Mouse (Mus musculus) fibroblast of lung, adult 2 months (primary cell): Measurements from ENCODE around the gene Rpgrip1.

Source experiments
- DNase-seq: peaks from one replicate; pipeline ENCODE4 v3.0.0-alpha.2; 2011; ENCODE audit warnings: low read depth

The Rpgrip1 gene

GRCm38 (mm10) chr14:52118823-52119608 is 8.5 kb downstream of the Rpgrip1 start:
- DNase-seq, result peak; percentile 27

- no peak for DNase-seq
These were observed 9.7 kb downstream of the Rpgrip1 start for GRCm38 (mm10) chr14:52120169-52120568.

GRCm38 (mm10) chr14:52123918-52124317 is 13.4 kb downstream of the Rpgrip1 start:
- DNase-seq, result peak; percentile 29

- DNase-seq, result no peak
These were observed 14.1 kb downstream of the Rpgrip1 start for GRCm38 (mm10) chr14:52124636-52125035.

DNA sequence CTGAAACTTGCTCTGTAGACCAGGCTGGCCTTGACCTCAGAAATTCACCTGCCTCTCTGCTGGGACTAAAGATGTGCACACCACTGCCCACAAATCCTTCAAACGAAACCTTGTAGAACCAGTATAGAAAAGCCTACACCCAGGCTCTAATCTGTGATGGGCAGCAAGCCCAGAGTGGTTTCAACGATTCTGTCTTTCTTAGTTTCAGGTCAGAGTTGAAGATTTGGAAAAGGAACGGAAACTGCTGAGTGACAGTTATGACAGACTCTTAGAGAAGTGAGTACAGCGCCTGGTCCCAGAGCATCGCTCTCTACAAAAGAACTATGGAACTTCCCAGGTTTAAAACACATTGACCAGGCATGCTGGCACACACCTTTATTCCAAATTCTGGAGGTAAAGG is 23.1 kb downstream of the Rpgrip1 start:
- DNase-seq, result no peak

GRCm38 (mm10) chr14:52140577-52141444 is 30.3 kb downstream of the Rpgrip1 start:
- DNase-seq, result no peak

DNA sequence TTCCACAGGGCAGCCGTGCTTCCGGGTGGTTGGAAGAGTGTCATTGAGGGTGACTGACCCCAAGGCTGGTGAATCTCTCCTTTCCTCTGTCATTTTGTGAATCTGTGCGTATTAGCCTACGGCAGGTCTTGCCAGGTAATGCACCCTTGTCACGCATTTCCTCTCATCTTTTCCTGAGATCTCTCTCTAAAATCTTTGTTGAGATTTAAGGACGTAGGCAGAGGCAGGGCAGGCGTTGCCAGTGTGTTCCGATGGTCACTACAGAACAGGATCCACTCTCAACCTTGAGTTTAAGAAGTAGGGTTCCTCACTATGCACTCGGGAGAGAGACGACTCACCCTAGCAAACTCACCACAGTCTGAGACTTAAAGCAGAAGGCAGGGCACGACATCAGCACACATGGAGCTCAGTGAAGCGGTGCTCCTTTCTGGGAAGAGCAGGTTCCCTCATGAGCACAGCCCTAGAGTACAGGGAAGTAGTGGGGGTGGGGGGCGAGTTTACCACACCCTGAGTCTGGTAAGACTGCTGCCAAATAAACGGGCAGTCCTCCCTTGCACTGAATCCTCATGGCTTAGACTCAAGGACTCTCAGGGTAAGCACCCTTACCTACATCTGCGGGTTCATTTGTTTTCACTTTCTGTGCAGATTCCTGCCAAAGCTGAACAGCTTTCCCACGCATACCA is 31.1 kb downstream of the Rpgrip1 start:
- no peak for DNase-seq

- no peak for DNase-seq
These were observed 33.7 kb downstream of the Rpgrip1 start for GRCm38 (mm10) chr14:52144165-52144564.

- no peak for DNase-seq
These were observed 36.0 kb downstream of the Rpgrip1 start for GRCm38 (mm10) chr14:52146540-52146939.

DNA sequence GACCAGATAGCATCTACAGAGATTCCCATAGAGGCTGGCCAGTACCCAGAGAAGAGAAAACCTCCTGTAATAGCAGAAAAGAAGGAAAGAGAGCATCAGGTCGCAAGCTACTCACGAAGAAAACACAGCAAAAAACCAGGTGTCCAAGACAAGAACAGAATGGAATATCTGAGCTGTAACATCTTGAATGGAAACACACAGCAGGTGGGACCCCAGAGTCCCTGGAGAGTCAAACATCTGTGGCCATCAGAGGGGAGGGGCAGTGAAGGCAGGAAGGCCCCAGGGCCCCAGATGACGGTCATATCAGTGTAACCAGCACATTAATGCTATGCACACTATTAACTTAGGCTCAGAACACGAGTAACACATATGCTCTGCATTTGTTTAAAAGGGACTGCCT is 39.4 kb downstream of the Rpgrip1 start:
- DNase-seq, result no peak

GRCm38 (mm10) chr14:52152179-52152578 is 41.7 kb downstream of the Rpgrip1 start:
- no peak for DNase-seq

DNA sequence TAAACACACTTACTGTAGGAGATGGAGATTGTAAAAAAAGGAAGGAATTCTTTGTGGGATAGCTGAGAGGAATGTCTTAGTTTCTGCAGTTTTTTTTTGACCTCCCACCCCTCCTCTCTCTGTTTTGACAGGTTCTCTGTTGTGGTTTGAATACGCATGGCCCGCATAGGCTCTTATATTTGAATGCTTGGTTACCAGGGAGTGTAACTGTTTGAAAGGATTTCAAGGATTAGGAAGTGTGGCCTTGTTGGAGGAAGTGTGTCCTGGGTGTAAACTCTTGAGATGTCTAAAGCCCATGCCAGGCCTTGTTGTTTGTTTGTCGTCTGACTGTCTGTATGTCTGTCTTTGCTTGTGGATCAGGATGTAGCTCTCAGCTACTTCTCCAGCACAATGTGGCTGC is 42.1 kb downstream of the Rpgrip1 start:
- no peak for DNase-seq

DNA sequence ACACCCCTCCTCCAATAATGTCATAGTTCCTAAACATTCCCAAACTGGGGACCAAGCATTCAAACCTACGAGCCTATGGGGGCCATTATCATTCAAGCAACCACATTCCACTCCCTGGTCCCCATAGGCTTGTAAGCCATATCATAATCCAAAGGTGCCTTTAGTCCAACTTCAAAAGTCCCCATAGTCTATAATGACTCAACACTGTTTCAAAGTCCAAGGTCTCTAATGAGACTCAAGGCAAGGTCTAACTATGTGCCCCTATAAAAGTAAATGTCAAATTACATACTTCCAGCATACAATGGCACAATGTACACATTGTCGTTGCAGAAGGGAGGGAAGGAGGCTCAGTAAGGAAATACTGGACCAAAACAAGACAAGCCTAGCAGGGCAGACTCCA is 44.5 kb downstream of the Rpgrip1 start:
- no peak for DNase-seq

DNA sequence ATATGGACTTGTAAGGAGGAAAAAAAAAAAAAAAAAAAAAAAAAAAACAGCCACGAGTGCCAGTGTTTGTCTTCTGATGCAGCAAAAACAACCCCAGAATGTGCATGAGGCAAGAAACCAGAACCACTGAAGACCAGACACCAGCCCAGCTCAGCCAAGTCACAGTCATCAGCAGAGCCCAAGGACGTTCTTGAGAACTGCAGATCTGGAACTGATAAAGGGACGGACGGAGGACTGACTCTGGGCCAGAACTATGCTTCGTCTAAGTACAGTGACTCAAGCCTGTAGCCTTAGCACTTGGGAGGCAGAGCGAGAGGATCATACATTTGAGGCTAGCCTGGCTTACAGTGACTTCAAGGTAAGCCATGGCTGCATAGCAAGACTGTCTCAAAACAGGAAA is 50.4 kb downstream of the Rpgrip1 start:
- DNase-seq, result no peak

DNA sequence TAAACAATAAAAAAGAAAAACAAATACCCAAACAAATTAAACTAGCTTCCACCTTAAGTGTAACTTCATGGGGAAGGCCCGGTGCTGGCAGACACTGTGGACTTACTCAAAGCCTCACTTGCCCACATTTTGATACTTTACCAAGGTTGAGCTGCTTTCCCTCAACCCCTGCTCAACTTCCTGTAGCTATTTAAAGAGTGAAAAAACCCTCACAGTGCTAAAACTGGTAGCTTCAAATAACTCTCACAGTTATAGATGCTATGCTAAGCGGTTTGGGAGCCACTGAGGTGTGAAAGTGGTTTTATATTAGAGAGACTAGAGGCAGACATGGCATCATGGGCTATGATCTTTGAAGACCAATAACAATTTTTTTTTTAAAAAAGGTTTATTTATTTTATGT is 56.1 kb downstream of the Rpgrip1 start:
- no peak for DNase-seq

GRCm38 (mm10) chr14:52188788-52189187 is 78.3 kb downstream of the Rpgrip1 start:
- no peak for DNase-seq

DNA sequence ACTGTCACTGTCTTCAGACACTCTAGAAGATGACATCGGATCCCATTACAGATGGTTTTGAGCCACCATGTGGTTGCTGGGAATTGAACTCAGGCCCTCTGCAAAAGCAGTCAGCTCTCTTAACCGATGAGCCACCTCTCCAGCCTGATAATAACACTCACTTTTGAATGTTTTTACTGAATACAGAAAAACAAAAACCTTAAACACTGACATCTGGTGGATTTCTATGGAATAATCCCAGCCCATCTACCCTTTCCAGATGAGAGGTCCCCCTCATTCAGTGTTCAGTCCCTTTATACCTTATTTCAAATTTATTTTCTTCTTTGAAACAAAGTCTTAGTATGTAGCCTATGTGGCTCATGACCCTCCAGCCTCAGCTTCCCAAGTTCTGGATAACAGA is 79.0 kb downstream of the Rpgrip1 start:
- DNase-seq, result no peak

DNA sequence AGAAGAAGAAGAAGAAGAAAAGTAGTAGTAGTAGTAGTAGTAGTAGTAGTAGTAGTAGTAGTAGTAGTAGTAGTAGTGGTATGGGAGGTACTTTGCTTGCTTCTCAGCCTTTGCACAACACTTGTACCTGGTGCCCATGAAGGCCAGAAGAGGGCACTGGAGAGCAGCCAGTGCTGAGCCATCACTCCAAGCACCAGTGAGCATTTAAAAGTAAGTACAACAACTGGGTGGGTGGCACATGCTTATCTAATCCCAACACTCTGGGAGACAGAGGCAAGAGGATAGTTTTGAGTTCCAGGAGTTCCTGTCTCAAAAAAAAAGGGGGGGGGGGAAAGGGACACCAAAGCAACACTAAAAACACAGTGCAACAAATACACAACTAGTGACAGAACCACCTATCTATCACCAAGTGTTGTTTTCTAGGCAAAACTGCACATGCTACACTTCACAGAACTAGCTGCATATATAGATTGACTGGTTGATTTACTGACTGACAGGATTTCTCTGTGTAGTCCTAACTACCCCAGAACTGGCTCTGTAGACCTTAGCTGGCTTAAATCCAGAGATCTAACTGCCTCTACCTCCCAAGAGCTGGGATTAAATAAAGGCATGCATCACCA is 80.3 kb downstream of the Rpgrip1 start:
- no peak for DNase-seq

- no peak for DNase-seq
These were observed 85.2 kb downstream of the Rpgrip1 start for GRCm38 (mm10) chr14:52195691-52196090.

GRCm38 (mm10) chr14:52196230-52197155 is 86.0 kb downstream of the Rpgrip1 start:
- no peak for DNase-seq
